Mouse (Mus musculus): ENCODE results near the gene Hist1h2bh.
A peak's percentile ranks its signal among the peaks of the same experiment; 100 is the strongest.
"Not testable (repeated sequence)": the region's sequence is repeated elsewhere in the genome, so short reads cannot be mapped to it uniquely, and the experiment has no call there.

Hist1h2bh gene

DNA sequence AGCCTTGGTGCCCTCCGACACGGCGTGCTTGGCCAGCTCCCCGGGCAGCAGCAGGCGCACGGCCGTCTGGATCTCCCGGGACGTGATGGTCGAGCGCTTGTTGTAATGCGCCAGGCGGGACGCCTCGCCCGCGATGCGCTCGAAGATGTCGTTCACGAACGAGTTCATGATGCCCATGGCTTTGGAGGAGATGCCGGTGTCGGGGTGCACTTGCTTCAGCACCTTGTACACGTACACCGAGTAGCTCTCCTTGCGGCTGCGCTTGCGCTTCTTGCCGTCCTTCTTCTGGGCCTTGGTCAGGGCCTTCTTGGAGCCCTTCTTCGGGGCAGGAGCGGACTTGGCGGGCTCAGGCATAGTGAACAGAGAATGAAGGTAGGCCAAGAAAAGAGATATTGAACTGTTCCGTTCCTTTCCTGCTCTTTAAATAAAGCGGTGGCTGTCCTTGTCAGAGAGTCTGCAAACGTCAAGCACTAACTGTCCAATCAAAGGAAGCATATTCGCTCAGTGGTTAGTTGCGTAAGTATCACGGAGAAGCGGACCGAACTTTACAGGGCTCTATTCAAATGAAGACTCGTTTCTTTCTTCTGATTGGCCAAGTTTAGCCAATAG, at the start of gene Hist1h2bh:
TSS of gene Hist1h2bh (minus strand) at position 394 of the 609 bp plus-strand sequence.
- DNase-seq (ENCODE audit: extremely low read depth, insufficient read length, low spot score), result peak; percentile 88

DNA sequence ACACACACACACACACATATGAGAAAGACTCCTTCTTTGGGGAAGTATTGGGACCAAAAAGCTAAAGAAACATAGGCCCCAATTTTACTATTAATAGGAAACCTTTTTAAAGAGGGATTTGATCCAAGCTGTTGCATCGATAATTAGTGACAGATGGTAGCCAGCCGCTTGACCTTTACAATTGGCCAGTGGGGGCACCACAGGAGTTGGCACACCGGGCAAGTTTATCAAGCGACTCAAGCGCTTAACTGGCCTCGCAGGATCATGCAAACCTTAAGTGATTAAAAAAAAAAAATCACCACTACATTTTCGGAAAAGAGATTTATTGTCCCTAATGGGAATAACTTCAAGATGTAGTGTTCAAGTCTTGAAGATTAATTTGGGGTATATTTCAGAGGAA, 49.4 kb upstream of the Hist1h2bh start:
- DNase-seq (ENCODE audit: extremely low read depth, insufficient read length, low spot score), result no peak

DNA sequence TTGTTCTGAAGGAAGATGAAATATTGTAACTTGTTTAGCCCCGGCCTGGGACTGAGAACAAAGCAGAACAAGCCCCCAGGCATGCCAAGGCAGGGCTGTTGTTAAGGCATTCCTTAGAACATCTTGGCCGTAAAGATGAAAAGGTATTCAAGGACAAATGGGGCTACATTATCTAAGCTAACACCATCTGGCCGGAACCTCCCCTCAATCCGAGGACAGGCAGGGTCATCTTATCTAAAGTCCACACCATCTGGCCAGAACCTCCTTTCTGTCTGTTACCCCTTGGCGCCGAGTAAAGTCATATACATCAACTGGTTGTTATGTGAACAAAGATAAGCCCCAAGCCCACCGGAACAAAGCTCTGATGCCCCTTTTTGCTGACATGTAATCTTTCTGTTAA, 48.7 kb upstream of the Hist1h2bh start:
- DNase-seq (ENCODE audit: extremely low read depth, insufficient read length, low spot score), result not testable (repeated sequence)

DNA sequence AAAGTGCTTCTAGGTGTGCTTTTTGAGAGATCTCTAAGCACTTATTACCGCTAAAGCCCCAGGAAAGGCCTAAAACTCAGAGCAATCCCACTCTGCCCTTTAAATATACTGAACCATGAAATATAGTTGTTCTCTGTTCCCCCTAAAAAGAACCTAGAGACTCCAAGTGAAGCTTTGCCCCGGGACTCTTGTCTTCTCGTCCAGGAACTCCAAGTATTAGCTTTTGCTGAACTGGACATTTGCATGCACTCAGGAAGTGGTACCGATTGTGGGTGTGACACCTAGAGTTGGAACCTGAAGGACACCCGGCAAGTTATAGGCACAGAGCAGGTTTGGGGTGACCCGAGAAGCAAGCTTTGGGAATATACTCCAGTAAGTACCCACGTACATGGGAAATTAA, 48.0 kb upstream of the Hist1h2bh start:
- no peak for DNase-seq (ENCODE audit: extremely low read depth, insufficient read length, low spot score)

DNA sequence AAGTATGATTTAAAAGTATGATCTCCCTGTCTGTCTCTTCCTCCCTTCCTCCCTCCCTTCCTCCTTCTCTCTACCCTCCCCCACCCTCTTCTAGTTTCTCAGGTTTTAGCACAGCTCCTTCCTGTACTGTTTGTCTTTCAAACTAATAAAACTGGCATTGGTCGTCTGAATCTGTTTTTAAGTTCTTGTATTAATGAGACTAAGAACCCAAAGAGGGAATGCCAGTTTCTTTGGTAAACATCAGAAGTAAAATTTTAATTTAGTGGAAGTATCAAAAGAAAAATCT, 43.7 kb upstream of the Hist1h2bh start:
- DNase-seq (ENCODE audit: extremely low read depth, insufficient read length, low spot score), result peak; percentile 45

DNA sequence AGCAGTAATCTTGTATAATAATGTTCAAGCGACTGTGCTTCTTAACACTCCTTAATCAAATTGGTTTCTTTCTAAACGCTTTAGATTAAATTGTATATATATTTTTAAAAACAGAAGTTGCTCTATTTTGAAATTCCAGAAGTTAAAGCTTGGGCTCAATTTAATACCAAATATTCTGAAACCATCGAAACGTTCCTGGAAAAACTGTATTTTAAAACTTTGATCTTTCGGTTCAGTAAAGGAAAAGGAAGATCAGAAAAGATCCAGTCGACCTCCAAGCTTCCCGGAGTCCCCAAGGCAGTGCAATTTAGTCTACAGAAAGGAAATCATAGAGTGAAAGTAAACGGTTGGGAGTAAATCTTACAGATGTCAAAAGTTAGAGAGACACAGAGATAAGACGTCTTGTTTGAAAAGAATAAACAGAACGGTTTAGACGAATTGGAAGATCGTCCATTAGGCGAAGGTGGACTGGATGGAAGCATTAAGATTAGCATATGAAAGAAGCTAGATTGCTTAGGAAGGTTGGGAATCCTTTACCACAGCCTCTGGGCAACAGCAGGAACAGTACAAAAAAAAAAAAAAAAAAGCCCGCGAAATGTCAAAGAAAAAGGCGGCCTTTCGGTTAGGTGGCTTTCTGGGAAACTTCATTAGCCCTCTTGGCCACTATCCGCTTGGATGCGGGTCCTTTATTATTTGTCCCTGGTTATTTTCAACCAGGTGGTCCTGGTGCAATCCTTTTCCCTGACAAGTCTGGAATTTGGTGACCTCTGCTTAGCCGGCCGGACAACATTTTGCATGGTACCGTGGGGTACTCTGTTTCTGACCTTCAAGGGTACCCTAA, 43.1 kb upstream of the Hist1h2bh start:
- DNase-seq (ENCODE audit: extremely low read depth, insufficient read length, low spot score), result no peak

DNA sequence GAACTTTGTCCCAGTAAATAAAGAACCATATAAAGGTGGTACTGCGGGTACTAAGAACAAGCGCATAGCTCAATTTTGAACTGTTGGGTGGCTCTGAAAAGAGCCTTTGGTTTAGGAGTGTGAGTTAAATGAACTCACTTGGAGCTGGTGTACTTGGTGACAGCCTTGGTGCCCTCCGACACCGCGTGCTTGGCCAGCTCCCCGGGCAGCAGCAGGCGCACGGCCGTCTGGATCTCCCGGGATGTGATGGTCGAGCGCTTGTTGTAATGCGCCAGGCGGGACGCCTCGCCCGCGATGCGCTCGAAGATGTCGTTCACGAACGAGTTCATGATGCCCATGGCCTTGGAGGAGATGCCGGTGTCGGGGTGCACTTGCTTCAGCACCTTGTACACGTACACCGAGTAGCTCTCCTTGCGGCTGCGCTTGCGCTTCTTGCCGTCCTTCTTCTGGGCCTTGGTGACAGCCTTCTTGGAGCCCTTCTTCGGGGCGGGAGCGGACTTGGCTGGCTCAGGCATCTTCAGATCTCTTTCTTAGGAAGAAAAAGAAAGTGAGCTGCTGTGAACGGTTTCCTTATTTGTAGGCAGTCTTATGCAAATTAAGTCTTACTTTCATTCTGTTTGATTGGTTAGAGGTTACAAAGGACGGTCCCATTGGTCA, 42.4 kb upstream of the Hist1h2bh start:
- DNase-seq (ENCODE audit: extremely low read depth, insufficient read length, low spot score), result peak; percentile 90

DNA sequence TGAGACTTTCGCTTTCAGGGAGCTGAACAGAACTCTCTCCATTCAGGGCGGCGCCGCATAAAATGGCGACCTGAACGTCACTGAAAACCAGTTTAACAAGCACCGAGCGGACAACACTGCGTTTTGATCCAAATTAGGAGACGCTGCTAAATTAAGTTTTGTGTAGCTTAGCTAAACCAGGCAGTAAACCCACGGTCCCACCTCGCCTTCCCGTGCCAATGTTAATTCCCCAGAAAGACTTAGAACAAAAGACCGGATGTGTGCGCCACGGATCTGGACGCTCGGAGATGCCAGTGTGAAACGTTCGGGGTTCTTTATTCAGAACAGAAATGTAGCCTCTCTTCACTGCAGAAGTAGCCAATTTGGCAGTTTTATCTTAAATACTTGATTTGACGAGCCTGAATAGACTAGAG, 41.8 kb upstream of the Hist1h2bh start:
- DNase-seq (ENCODE audit: extremely low read depth, insufficient read length, low spot score), result peak; percentile 68

DNA sequence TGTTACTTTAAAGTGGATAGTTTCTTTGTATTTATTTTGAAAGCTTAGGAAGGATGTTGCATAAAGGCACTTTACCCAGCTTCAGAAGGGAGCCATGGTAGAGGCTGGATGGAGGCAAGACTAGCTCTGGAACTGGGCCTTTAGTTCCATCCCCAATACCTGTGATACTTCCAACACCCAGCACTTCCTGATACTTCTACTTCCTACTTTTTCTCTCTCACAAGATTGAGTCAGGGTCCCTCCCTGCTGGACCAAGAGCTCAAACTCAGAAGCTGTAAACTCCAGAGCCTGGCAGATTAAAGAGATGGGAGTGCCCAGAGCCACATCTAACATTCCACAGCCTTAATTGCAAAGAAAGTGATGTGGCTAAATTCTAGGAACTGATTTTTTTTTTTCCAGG, 41.1 kb upstream of the Hist1h2bh start:
- DNase-seq (ENCODE audit: extremely low read depth, insufficient read length, low spot score), result peak; percentile 35

DNA sequence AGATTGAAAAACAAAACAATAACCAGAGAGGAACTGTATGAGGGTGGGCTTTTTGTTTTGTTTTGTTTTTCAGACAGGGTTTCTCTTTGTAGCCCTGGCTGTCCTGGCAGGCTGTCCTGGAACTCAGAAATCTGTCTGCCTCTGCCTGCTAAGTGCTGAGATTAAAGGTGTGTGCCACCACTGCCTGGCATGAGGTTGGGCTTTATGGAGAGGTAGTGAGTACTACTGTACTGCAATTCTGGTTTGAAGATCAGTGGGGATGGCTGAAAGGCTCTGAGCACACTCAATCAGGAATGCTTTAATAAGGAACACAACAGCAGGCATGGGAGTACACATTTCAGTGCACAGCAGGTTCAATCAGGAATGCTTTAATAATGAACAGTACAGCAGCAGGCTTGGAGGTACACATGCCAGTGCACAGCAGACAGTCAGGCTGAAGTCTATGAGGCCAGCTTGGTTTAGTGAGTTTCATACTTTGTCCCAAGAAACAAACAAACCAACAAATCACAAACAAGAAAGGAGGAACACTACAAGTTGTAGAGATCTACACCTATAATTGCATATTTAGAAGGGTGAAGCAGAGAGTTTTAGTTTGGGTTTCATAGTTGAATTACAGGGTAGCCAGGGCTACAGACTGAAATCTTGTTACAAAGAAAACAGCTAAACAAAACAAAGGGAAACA, 40.3 kb upstream of the Hist1h2bh start:
- DNase-seq (ENCODE audit: extremely low read depth, insufficient read length, low spot score), result peak; percentile 41

DNA sequence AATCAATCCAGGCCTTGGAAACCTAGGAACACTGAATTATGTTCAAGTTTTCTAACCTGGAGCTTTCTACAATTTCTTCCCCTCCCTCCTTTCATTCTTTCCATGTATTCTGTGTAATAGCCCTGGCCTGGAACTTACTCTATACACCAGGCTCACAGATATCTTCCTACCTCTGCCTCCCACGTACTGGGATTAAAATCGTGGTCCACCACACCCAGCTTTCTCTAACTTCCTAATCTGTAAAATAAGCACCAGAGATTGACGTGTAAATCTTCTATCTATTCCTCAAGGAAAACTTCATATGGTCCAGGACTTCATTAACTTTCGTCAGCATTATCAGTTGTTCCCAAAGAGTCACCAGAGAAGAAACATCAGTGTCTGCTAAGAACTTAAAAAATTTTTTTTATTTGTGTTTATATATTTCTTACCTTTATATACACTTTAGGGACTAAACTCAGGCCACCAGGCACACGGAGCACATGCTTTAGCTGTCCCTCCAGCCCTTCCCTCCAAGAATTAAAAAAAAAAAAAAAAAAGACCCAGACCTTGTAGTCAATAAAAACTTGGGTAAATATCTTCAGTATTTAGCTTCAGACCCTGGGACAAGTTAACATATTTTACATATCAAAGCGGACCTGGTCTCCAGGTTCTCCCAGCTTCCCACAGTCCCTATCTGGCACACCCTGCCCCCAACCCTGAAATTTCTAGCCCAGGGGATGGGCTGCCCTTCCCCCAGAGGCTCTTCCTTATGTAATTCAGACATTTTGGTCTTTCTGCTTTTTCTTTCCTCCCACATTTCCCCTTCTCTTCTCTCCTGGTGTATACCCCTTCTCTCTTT, 39.2 kb upstream of the Hist1h2bh start:
- DNase-seq (ENCODE audit: extremely low read depth, insufficient read length, low spot score), result peak; percentile 58

DNA sequence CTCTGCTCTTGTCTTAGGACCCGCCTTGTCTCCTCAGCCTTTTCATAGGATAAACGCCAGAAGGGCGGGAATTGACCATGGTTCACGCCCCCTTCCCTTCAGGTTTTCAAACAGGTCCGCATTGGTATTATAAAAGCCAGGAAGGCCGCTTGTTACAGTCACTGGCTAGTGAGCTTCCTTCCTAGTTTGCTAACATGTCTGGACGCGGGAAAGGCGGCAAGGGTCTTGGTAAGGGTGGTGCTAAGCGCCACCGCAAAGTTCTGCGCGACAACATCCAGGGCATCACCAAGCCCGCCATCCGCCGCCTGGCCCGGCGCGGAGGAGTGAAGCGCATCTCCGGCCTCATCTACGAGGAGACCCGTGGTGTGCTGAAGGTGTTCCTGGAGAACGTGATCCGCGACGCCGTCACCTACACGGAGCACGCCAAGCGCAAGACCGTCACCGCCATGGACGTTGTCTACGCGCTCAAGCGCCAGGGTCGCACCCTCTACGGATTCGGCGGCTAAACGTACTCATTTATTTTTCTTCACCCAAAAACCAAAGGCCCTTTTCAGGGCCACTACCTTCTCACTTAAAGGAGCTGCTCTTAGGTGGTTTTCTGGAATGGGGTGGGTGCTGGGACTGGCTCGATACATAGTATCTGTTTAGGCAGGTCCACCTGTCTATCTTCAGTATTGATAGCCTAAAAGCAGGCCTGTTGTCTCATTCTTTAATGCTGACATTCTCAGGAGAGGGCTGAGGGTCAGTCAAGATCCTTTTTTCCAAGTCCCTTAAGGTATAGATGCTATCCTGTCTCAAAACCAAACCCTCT, 38.4 kb upstream of the Hist1h2bh start, which contains the start of gene Hist1h4d:
TSS of gene Hist1h4d (plus strand) at position 191 of the 811 bp plus-strand sequence.
- peak; percentile 98 for DNase-seq (ENCODE audit: extremely low read depth, insufficient read length, low spot score)

DNA sequence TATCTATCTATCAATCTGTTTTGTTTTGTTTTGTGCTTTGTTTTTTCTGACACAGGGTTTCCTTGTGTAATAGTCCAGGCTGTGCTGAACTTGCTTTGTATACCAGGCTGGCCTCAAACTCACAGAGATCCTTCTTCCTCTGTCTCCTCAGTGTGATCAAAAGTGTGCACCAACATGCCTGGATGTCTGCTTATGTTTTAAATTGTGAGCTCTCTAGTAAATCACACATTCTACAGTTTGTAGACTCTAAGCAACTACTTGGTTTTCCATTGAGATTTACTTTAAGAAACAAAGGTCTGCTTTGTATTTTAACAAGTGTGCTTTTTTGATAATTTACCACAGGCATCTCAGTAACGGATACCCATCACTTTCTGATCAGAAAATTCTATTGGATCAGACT, 34.6 kb upstream of the Hist1h2bh start:
- DNase-seq (ENCODE audit: extremely low read depth, insufficient read length, low spot score), result peak; percentile 18

DNA sequence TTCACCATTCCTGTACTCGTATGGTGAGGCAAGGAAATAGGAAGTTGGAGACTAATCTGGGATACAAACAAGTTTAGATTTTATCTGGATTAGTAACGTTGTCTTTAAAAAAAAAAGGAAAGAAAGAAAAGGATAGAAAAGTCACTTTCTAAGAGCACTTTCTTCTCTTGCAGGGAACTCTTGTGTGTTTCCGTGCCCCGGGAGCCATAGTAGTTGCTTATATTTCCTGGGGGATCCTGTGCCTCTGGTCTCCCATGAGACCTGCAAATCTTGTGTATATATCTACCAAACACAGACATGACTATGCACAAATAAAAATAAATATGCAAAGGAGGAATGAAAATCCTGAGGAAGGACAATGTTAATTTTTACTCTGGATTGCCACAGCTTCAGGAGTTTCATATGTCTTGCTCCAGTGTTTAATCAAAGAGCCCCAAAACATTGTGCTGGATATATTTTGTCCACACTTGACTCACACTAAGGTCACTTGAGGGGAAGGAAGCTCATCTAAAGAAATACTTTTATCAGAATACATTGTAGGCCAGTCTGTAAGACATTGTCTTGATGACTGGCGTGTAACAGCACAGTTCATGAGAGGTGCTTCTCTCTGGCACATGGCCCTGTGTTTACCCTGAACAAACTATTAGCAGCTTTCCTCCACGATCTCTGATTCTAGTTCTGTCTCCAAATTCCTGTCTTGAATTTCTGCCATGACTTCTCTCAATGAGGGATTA, 33.9 kb upstream of the Hist1h2bh start:
- DNase-seq (ENCODE audit: extremely low read depth, insufficient read length, low spot score), result peak; percentile 48

DNA sequence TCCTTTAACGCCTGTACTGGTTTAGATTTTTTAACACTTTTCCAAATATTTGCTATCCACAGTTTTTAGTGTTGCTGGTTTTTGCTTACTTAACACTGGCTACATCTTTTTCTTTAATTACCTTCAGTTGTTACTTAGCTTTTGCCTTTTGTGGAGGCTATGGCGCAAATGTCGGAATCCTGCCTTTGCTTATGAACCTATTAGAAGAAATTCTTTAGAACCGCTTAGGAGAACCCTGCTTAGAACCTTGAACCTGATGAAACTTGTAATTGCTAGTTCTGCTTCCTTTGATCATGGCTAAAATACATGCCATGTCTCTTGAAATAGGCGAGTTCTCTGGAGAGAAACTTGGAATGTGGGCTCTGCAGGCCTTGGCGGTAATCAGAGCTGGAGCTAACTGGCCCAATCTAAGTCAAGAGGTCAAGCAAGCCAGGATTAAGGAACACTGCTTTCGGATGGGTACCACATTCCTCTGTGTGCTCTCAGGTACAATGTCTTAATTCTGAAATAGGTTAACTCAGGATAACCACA, 33.2 kb upstream of the Hist1h2bh start:
- peak; percentile 53 for DNase-seq (ENCODE audit: extremely low read depth, insufficient read length, low spot score)

DNA sequence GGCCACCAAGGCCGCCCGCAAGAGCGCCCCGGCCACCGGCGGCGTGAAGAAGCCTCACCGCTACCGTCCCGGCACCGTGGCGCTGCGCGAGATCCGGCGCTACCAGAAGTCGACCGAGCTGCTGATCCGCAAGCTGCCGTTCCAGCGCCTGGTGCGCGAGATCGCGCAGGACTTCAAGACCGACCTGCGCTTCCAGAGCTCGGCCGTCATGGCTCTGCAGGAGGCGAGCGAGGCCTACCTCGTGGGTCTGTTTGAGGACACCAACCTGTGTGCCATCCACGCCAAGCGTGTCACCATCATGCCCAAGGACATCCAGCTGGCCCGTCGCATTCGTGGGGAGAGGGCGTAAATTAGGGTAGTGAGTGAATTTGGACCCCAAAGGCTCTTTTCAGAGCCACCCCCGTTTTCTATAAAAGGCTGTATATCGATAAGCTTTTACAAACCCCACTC, 32.7 kb upstream of the Hist1h2bh start:
- DNase-seq (ENCODE audit: extremely low read depth, insufficient read length, low spot score), result peak; percentile 78

DNA sequence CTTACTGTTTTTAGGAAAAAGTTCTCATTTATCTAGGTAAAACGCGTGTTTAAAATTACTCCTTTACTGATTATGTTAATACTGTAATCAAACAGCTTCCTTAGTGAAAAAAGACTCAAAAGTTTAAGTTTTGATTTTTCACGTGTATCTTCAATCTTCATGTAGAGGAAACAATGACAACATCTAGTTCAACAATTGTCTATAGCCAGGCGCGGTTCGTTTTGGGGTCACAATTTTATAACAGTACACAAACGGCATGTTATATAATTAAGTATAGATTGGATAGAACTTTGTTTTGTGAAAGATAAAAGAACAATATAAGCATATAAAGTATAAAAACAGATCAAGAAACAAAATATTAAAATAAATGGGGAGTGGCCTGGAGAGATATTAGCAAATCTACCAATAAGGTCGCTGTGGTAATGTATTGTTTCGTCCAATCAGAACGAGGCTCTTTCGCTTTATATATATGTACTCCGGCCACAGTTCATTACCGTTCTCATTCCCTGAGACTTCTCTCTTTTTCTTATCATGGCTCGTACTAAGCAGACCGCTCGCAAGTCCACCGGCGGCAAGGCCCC, 32.2 kb upstream of the Hist1h2bh start, which contains the start of gene Hist1h3d:
TSS of gene Hist1h3d (plus strand) at position 493 of the 581 bp plus-strand sequence.
- DNase-seq (ENCODE audit: extremely low read depth, insufficient read length, low spot score), result peak; percentile 88
